Mouse (Mus musculus) intestine, embryonic 16.5 days (tissue): Measurements from ENCODE around the gene Bicc1. TPM values are rescaled to one million over a fixed set of nuclear protein-coding genes. Genes with fewer than 3 reads are reported as not detected.

Experiments used
- ATAC-seq: fragments of 200-750 bp; cut with Nextera tagmentation; 2 replicates; pipeline ENCODE4 v1.8.0; 2017; ENCODE audit warnings: moderate TSS enrichment, moderate library complexity
- H3K27ac ChIP-seq: fragments of 300-500 bp; sonication (generic); 2 replicates; pipeline ENCODE4 v1.5.1; 2014; ENCODE audit warnings: mild to moderate bottlenecking, low read length
- H3K27me3 ChIP-seq: fragments of 300-500 bp; sonication (generic); replicated peaks from 2 replicates; pipeline ENCODE4 v1.6.1; 2014; ENCODE audit warnings: low read length, control low read depth, mixed read lengths; ENCODE audit not compliant: control insufficient read depth, insufficient read depth
- H3K36me3 ChIP-seq: fragments of 300-500 bp; sonication (generic); 2 replicates; pipeline ENCODE4 v1.6.1; 2014; ENCODE audit warnings: low read length, control low read depth; ENCODE audit not compliant: control insufficient read depth, insufficient read depth
- H3K4me1 ChIP-seq: fragments of 300-500 bp; sonication (generic); 2 replicates; pipeline ENCODE4 v1.6.1; 2014; ENCODE audit warnings: low read length, control low read depth, mixed read lengths; ENCODE audit not compliant: control insufficient read depth, insufficient read depth
- H3K4me2 ChIP-seq: fragments of 300-500 bp; sonication (generic); 2 replicates; pipeline ENCODE4 v1.6.1; 2014; ENCODE audit warnings: low read depth, low read length, control low read depth
- H3K4me3 ChIP-seq: fragments of 300-500 bp; sonication (generic); 2 replicates; pipeline ENCODE4 v1.5.1; 2014; ENCODE audit warnings: mild to moderate bottlenecking, low read length
- H3K9ac ChIP-seq: fragments of 300-500 bp; sonication (generic); 2 replicates; pipeline ENCODE4 v1.6.1; 2014; ENCODE audit warnings: low read depth, low read length
- H3K9me3 ChIP-seq: fragments of 300-500 bp; sonication (generic); 2 replicates; pipeline ENCODE4 v1.6.1; 2016; ENCODE audit warnings: low read length, control low read depth; ENCODE audit not compliant: control insufficient read depth
- WGBS: fragments of 180-500 bp; shearing (Covaris S2); extraction: QIAGEN DNeasy Blood & Tissue Kit; methylation state at CpG from one replicate; pipeline ENCODE4 v1.1.7; 2014; 5-methylcytosine and 5-hydroxymethylcytosine counted together
- polyA plus RNA-seq: library from polyadenylated mRNA; unstranded; fragments of >200 nt; fragmentation: Nextera tagmentation; extraction: Ambion mirVana; gene quantifications from 2 replicates; pipeline ENCODE4 v1.2.1, GENCODE M21; 2015

Bicc1 gene
- polyA plus RNA-seq, 1 experiment from 2014 or later: 11.8 TPM

- no peak overlapping the region for H3K27ac ChIP-seq
- ATAC-seq: no peak
- H3K36me3 ChIP-seq: no peaks in the 10 kb centered on the region
- H3K4me2 ChIP-seq: no peak overlapping the region
- no peaks in the 10 kb centered on the region for H3K27me3 ChIP-seq
- H3K4me1 ChIP-seq: no peaks in the 10 kb centered on the region
- no peaks in the 10 kb centered on the region for H3K9me3 ChIP-seq
- no peak overlapping the region for H3K9ac ChIP-seq
- H3K4me3 ChIP-seq: no peak overlapping the region
- WGBS: 88% methylated on average over 11 of the region's 11 CpGs
Measured at GRCm38 (mm10) chr10:71008721-71009120, 150.8 kb downstream of the Bicc1 start.

GRCm38 (mm10) chr10:71007956-71008355 lies 151.5 kb downstream of the Bicc1 start:
- Histone ChIP-seq H3K4me1 (no peaks in the 10 kb centered on the region), H3K4me2 (no peak overlapping the region), H3K27ac (no peak overlapping the region), H3K9me3 (no peaks in the 10 kb centered on the region), H3K9ac (no peak overlapping the region), H3K4me3 (no peak overlapping the region), H3K27me3 (no peaks in the 10 kb centered on the region), H3K36me3 (no peaks in the 10 kb centered on the region)
- 66% methylated on average over 9 of the region's 9 CpGs for WGBS
- no peak for ATAC-seq

GRCm38 (mm10) chr10:71007516-71007915 lies 152.0 kb downstream of the Bicc1 start:
- no peak for ATAC-seq
- no peaks in the 10 kb centered on the region for H3K9me3 ChIP-seq

GRCm38 (mm10) chr10:71007001-71007400 lies 152.5 kb downstream of the Bicc1 start:
- Histone ChIP-seq H3K4me1 (no peaks in the 10 kb centered on the region), H3K4me2 (no peak overlapping the region), H3K4me3 (no peak overlapping the region), H3K27me3 (no peaks in the 10 kb centered on the region), H3K36me3 (no peaks in the 10 kb centered on the region), H3K9me3 (no peaks in the 10 kb centered on the region), H3K27ac (no peak overlapping the region), H3K9ac (no peak overlapping the region)
- no peak for ATAC-seq
- 96% methylated on average over 3 of the region's 3 CpGs for WGBS

More at GRCm38 (mm10) chr10:71007516-71007915, 152.0 kb downstream of the Bicc1 start:
- Histone ChIP-seq H3K27ac (no peak overlapping the region), H3K36me3 (no peaks in the 10 kb centered on the region), H3K27me3 (no peaks in the 10 kb centered on the region), H3K9ac (no peak overlapping the region), H3K4me1 (no peaks in the 10 kb centered on the region), H3K4me2 (no peak overlapping the region), H3K4me3 (no peak overlapping the region)
- 84% methylated on average over 5 of the region's 5 CpGs for WGBS

- Histone ChIP-seq H3K9ac (no peak overlapping the region), H3K27ac (no peak overlapping the region), H3K9me3 (no peaks in the 10 kb centered on the region), H3K4me1 (no peaks in the 10 kb centered on the region), H3K4me2 (no peak overlapping the region), H3K36me3 (no peaks in the 10 kb centered on the region), H3K27me3 (no peaks in the 10 kb centered on the region), H3K4me3 (no peak overlapping the region)
- no peak for ATAC-seq
- 89% methylated on average over 2 of the region's 2 CpGs for WGBS
Measured at GRCm38 (mm10) chr10:71002871-71003270, 156.6 kb downstream of the Bicc1 start.

DNA sequence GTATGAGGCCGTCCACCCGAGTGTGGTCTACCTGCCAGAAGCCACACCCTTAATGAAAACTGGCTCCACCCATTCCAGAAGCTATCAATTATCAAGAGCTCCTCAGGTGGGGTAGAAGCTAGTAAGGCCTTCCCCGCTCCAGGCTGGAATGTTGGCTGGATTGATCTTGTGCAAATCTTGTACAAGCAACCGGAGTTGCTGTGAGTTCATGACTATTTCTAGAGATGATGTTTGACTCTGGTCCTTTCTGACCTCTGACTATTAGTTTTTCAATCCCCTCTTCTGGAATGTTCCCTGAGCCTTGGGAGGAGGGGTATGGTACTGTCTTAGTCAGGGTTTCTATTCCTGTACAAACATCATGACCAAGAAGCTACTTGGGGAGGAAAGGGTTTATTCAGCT lies 157.3 kb downstream of the Bicc1 start:
- Histone ChIP-seq H3K9me3 (no peaks in the 10 kb centered on the region), H3K4me1 (no peaks in the 10 kb centered on the region), H3K4me2 (no peak overlapping the region), H3K9ac (no peak overlapping the region), H3K4me3 (no peak overlapping the region), H3K36me3 (no peaks in the 10 kb centered on the region), H3K27me3 (no peaks in the 10 kb centered on the region), H3K27ac (no peak overlapping the region)
- no peak for ATAC-seq
- WGBS: 92% methylated on average over 4 of the region's 4 CpGs

- Histone ChIP-seq H3K4me1 (no peaks in the 10 kb centered on the region), H3K27me3 (no peaks in the 10 kb centered on the region), H3K9me3 (no peaks in the 10 kb centered on the region), H3K4me3 (no peak overlapping the region), H3K36me3 (no peaks in the 10 kb centered on the region), H3K27ac (no peak overlapping the region), H3K9ac (no peak overlapping the region), H3K4me2 (no peak overlapping the region)
- no peak for ATAC-seq
- whole genome bisulfite sequencing: 53% methylated on average over 4 of the region's 4 CpGs
Measured at GRCm38 (mm10) chr10:70998136-70998535, 161.4 kb downstream of the Bicc1 start.

- WGBS: 96% methylated on average over 9 of the region's 9 CpGs
- Histone ChIP-seq H3K9me3 (no peaks in the 10 kb centered on the region), H3K9ac (no peak overlapping the region), H3K4me3 (no peak overlapping the region), H3K27ac (no peak overlapping the region), H3K36me3 (no peaks in the 10 kb centered on the region), H3K27me3 (no peaks in the 10 kb centered on the region), H3K4me1 (no peaks in the 10 kb centered on the region), H3K4me2 (no peak overlapping the region)
- ATAC-seq: no peak
Measured at GRCm38 (mm10) chr10:70996051-70996450, 163.4 kb downstream of the Bicc1 start.

DNA sequence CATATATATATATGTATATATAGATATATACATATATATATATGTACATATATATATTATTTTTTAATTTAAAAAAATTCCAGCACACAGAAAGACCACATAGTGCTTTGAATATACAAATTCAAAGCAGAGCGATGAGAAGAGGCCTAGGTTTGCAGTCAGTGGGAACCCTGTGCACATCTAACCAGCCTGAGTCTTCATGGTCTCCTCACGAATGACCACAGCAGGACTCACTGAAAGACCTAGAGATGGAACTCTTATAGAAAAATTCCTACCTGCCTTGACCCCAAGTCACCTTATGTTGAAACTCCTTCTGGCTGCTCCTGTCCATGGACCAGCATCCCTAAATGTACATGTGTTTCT lies 165.4 kb downstream of the Bicc1 start:
- H3K4me1 ChIP-seq: no peaks in the 10 kb centered on the region
- no peak overlapping the region for H3K4me2 ChIP-seq
- H3K4me3 ChIP-seq: no peak overlapping the region
- H3K9ac ChIP-seq: no peak overlapping the region
- no peak for ATAC-seq
- 97% methylated on average over 2 of the region's 2 CpGs for WGBS
- no peak overlapping the region for H3K27ac ChIP-seq
- H3K36me3 ChIP-seq: no peaks in the 10 kb centered on the region
- no peaks in the 10 kb centered on the region for H3K9me3 ChIP-seq
- no peaks in the 10 kb centered on the region for H3K27me3 ChIP-seq

DNA sequence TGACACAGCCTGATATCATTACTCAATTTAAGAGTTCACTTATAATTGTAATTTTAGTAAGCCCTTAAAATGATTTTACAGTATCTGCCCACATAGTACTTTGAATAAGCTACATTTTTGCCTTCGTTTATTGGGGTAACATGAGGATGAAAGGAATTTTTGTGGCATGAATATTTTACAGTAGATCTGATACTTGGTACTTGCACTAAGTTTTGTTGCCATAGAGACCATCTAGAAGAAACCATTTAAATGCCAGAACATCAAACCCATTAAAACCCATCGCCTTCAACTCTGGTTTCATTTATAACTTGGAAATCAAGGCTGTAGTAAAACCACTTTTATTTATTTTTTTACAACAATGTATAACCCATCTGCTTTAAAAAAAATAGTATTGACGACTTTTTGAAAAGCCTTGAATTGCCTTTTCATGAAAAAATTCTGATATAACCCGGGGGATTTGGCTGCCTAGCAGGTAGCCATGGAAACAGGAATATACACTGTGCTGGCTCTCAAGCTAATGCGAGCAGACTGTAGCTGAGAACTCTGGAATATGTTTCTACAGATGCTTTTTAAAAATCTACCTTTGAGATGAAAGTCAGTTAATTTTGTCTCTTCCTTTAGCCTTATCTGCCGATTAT lies 165.9 kb downstream of the Bicc1 start:
- H3K4me1 ChIP-seq: no peaks in the 10 kb centered on the region
- 70% methylated on average over 6 of the region's 6 CpGs for WGBS
- no peaks in the 10 kb centered on the region for H3K9me3 ChIP-seq
- ATAC-seq: no peak
- H3K4me2 ChIP-seq: no peak overlapping the region
- no peak overlapping the region for H3K4me3 ChIP-seq
- H3K9ac ChIP-seq: no peak overlapping the region
- H3K27me3 ChIP-seq: no peaks in the 10 kb centered on the region
- H3K36me3 ChIP-seq: no peaks in the 10 kb centered on the region
- H3K27ac ChIP-seq: no peak overlapping the region
